Mouse (Mus musculus) adrenal gland, postnatal 14 days (tissue): ENCODE measurements around the gene Dnase2a. TPM values are rescaled to one million over a fixed set of nuclear protein-coding genes. Genes with fewer than 3 reads are reported as not detected.

ENCODE experiments used
- DNase-seq: peaks from one replicate; pipeline ENCODE4 v3.0.0; 2021; ENCODE audit warnings: mixed read lengths
- total RNA-seq: library from RNA; stranded (reverse); gene quantifications from 2 replicates; pipeline ENCODE4 v1.2.3, GENCODE M21; 2021

Gene Dnase2a
- total RNA-seq, 1 experiment from 2014 or later, result 8.3 TPM

DNA sequence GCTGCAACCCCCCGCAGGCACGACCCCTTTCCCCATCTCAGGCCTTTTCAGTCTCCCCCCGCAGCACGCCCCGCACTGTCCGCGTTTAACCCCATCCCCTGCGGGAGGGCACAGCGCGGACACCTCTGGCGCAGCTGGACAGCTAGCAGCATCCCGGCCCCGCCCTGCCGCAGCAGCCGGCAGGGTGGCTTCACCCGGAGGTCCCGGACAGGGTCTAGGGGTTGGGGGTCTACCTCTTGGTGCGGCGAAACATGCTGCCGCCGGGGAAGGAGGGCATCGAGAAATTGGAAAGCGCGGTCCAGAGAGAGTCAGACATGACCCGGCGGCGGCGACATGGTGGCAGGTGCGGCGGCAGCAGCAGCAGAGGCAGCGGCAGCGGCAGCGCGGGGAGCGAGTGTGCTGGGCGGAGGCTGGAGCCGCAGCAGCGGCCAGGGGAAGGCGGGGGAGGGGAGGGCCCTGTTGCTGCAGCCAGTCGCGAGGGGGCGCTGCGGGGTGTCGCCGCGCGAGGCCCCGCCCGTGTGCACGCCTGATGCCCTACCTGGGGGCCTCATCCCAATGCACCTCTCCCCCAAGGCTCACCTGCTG, 28.7 kb downstream of the Dnase2a start, which contains the start of gene Mast1:
Gene Mast1 (minus strand): TSS at position 398 of the 585 bp plus-strand sequence.
- peak; percentile 86 for DNase-seq

DNA sequence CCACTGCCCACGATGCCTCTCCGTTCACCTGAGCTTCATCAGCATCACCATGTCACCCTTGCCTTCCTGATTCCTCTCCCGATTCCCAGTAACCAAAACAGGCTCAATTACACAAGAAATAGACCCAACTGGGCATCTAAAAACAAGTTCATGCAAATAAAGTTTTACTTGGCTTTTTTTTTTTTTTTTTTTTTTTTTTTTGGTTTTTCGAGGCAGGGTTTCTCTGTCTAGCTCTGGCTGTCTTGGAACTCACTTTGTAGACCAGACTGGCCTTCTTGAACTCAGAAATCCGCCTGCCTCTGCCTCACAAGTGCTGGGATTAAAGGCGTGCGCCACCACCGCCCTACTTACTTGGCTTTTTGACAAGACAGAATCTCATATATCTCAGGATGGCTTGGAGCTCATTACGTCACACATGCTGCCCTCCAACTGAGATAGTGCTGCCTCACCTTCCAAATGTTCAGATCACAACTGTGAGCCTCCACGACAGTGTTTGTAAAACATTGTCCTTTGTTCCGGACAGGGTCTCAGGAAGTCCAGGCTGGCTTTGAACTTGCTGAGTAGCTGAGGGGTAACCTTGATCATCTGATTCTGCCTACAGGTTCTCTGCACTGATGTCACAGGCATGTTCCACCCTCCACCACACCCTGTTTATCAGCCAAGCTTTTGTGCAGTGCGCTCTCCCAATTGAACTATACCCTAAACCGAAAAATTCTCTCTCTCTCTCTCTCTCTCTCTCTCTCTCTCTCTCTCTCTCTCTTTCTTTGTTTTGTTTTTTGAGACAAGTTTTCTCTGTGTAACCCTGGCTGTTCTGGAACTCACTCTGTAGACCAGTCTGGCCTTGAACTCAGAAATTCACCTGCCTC, 29.5 kb downstream of the Dnase2a start:
- no peak for DNase-seq

DNA sequence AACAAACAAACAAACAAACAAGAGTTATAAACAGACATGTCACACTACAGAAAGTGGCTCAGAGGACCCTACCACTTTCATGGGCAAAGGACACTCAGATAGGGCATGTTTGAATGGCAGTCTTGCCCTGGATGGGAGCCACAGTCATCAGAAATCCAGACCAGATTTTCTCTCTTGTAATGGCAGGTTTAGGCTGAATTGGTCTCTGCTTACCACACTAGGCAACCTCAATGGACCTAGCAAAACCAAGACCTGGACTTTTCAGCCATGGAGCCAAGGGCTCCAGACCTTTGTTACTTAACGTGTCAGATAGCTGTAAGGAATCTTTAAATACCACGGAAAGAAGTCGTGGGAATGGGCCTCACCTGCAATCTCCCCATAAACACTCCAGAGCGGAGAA, 35.3 kb downstream of the Dnase2a start:
- no peak for DNase-seq

DNA sequence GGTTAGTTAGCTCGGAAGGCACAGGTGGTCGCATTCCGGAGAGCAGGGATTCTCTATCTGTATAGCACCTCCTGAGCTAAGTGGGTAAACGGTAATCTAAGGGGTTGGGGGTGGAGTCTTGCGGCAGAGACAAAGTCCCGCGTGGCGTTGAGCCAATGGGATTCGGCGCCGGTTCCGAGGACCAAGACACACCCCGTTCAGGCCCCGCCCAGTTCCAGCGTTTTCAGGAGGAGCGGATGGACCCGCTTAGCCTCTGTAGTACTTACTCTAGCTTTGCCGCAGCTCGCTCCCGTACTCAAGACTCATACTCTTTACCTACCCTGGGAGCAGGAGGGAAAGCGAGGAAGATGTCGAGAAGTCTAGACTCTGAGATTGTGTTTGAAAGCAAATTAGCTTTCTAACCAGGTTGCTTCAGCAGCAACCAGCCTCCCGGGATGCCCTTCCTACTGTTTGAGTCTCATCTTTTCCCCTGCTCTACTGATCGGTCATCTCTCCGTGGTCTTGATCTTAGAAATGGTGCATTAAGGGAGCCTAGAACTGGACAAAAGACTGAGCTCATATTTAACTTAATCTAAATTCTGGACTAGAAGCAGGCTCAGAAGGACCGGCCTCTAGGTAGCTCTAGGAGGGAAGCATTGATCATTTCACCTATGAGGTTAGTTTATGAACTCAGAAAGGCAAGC, 36.3 kb downstream of the Dnase2a start:
- peak; percentile 65 for DNase-seq

DNA sequence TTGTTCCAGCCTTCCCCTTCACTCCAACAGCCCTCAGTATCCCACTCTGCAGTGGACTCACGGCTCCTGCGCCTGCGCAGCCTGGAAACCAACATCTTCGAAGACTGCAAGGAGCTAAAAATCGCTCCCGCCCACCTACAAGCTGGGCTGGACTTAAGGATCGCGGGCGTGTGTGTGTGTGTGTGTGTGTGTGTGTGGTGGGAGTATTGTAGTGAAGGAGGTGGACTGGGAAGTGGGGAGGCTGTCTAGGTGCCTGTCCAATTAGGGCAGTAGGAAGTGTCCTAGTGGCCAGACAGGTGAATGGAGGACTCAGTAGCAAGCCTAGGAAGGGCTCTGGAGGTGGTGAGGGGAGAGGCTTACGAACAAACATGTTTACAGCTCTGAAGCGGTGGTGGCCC, 36.9 kb downstream of the Dnase2a start:
- DNase-seq, result no peak

DNA sequence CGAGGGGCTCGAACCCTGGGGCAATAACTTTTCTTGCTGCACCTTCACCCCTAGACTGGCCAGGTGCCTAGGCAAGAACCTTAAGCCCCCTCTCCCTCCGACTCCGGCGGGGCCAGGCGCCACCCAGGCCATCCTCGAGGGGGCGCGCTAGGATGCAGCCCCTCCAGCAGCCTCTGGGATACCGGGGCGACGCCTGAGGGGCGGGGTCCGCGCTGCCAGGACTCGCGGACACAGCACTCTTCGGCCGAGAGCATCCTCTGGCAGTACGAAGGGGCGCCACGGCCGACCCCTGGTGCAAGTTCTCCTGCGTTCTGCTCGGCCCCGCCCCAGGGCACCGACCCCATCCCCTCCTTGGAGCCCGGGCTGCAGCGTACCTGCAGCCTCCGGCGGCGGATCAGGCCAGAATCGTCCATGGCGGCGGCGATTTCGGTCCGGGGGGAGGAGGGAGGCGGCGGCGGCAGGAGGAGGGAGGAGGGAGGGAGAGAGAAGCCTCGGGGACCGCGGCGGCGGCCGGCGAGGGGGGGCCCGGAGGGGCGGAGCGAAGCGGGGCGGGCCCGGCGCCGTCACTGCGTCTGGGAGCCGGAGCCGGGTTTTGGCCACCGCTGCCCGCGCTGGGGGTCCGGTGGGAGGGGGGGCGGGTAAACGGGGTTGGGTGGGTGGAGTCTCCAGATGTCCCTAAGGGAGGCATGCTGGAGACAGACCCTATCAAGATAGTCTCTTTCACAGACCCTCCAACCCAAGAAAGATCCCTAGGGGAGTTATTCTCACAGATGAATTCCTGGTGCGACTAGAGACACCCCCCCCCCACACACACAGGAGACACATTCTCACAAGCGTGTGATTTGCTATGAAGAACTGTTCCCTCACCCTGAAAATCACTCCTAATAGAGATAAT, 37.5 kb downstream of the Dnase2a start:
- DNase-seq, result peak; percentile 22

DNA sequence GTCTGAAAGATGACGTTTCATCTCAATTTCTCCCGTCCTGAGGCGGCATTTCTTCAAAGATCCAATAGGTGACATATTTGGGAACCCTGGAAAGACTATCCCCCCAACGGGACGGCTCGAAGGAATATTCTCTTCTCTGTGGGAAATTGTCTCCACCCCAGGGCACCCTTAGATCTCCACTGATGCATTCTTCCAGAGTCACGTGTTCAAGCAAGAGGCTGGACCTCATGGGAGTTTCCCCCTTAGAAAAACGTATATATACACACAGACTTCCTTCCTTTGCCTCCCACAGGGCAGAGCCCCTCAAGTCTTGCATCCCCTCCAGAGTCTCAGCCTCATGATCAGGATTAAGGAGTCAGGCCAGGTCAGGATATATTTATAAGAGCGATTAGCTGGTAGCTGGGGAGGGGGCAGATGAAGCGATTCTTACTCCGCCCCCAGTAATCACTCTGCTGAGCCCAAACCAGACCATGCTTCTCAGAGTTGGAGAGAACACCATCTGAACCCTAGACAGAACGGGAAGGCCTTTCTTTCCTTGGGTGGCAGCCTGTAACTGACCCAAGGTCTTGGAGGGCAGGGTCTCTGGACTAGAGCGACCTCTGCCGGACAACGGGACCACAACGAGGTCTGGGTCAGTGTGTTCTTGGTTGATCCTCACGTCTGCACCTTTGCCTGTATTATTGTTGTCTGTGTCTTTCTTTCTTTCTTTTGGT, 38.3 kb downstream of the Dnase2a start, which contains the start of gene Rtbdn:
Gene Rtbdn (plus strand): TSS at position 464 of the 713 bp plus-strand sequence.
- no peak for DNase-seq

DNA sequence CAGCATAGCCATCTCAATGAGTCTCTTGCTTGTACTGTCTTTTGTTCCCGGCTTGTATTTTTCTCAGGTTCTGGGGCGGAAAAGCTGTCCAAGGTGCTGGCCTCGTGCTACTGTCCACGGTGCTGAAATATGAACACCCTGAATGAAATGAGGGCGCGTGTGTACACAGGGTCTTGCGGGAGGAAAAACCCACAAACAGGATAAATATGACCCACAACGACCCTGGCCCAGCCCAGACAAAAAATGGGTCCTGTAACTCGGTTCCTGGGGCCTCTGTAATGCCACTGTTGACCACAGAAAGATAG, 38.8 kb downstream of the Dnase2a start:
- DNase-seq, result peak; percentile 62

DNA sequence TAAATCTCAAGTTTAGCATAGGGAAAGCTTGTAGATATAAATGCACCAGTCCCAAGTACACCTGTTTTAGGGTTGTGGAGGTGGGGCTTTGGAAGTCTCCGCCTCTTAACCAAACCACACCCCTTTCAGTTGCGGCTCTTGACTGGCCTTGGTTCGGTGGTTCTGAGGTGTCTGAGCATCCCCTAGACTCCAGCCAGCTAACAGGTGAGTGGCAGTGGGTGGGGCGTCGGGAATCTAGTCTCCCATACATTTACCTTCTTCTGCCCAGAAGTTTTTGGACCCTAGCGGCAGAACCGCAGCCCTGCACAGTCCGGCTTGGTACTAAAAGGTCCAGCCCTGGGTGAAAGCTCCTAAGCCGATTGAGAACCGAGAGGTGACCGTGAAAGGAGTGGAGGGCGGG, 41.4 kb downstream of the Dnase2a start:
- no peak for DNase-seq

DNA sequence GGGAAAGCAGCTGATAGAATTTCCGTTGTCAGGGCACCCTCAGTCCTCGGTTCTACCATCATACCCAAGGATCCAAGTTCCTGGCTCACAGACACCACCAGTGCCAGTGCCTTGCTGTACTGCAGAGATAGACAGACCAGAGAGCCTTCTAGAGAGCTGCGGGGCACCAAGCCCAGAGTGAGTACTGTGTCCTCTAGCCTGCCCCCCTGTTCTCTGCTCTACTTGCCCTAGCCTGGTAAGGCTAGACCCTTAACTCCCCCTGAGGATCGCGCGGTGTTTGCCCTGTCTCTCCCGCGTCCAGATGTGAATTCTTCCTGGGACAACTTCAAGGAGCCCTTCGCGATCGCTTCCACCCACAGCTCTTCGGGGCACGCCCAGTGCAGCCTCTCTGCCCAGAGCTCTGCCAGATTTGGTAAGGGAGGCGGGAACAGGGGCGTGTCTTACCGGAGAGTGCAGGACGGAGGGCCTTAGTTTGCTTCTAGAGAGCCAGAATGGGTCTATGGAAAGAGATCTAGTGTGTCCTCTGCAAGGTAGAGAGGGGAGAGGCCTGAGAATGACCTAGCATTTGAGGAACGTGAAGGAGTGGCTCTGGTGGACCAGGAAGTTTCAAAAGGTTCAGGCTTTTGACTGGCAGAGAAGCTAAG, 44.4 kb downstream of the Dnase2a start:
- peak; percentile 80 for DNase-seq

DNA sequence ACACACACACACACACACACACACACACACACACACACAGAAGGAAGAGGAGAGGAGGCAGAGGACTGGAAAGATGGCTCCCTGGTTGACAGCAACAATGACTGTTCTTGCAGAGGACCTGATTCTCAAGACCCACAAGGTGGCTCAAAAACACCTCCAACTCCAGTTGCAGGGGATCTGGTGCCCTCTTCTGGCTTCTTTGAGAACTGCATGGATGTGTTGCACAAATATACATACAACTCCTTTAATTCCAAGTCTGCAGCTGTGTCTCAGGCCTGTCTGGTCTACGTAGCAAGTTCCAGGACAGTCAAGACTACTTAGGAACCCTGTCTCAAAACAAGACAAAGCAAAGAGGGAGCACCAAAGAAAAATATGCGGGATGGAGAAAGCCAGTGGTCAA, 48.4 kb downstream of the Dnase2a start:
- DNase-seq, result peak; percentile 81

DNA sequence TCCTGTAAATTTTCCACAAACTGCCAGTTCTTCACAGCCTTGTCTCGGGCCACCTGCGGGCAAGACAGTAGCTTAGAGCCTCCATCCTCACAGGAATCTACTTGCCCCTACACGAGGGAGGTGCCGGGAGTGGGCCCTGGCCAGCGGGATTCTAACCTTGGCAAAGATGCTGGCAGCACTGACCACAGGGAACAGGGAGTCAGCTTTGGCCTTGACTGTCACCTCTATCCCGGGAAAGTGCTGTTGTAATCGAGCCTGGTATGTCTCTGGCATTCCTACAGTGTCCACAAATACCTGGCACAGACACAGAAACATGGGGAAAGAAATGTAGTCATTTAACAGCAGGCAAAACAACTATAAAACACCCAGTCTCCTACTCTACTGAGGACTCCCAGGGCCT, 51.5 kb downstream of the Dnase2a start:
- DNase-seq, result peak; percentile 84

DNA sequence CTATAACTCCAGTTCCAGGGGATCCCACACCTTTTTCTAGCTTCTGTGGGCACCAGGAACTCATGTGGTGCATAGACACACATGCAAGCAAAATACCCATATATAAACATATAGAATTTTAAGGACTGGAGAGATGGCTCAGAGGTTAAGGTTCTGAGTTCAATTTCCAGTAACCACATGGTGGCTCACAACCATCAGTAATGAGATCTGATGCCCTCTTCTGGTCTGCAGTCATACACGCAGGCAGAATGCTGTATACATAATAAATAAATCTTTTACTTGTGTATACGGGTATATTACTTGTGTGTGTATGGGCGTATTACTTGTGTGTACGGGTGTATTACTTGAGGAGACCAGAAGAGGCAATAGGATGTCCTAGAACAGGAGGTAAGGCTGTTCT, 55.6 kb downstream of the Dnase2a start:
- no peak for DNase-seq

DNA sequence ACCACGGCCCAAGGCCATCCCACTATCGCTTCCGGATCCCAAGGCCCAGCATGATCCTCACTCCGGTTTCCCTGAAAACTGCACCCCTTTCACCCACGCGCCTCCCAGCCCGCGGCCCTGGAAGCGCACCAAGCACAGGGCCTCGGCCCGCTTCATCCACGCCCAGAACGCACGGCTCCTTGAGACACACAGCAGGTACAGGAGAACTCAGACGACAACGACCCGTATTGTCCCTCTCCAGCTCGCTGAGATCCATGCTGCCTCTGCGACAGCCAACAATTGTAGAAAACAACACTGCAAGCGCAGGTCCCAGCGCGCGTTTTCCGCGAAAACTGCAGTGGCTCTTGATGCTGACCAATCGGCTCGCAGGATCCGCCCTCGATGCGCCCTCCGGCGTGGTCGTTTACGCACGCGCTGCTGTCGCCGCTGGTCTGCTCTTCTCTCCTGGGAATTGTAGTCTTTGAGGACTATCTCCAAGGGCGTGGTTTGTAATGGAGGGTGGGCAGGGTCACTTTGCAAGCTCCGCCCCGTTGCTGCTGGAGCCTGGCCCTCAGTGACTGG, 57.5 kb downstream of the Dnase2a start:
- peak; percentile 96 for DNase-seq

DNA sequence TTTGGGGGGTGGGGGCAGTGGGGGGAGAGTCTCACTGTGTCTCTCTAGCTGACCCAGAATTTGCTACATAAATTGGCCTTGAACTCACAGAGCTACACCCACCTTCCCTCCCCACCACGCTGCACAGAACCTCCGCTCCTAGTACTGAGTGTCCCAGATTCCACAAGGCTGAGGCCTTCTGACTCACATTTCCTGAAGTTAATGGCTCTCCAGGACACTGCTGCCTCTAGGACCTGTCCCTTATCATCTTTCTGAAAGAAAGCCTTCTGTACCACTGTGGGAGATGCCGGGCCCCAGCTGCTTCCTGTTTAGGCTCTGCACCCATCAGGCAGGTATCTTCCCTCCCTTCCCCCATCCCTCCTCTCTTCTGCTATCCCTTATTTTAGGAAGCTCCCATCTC, 58.2 kb downstream of the Dnase2a start:
- DNase-seq, result peak; percentile 73

DNA sequence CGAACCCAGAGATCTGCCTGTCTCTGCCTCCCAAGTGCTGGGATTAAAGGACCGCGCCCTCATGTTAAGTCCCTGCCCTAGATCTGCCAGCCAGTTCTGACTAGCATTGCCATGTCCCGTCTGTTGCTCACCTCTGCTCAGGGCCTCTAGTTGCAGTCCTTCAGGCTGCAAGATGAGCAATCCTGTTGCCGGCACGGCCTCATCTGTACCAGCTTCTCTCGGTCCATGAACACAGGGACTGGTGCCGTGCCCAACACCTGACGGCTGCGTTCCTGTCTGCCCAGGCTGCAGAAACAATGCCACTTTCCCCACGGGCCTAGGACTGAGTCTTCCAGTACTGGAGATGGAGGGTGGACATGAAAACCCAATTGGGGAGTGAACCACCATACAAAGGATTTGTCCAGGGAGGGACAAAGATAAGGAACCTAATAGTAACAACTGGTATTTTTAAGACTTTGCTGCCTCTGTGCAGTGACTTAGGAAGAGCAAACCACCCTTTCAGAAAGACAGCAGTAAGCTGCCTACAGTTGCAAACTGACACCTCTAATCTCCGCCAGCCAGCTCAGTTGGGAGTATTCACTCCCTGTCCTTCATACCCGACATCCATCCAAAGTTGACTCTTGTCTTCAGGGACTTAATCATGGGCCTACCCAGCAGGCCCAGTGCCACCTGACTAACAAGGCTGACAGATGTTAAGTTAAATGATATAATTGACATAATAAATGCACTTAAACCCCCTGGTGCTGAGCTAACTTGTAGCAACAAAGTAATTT, 59.4 kb downstream of the Dnase2a start:
- peak; percentile 46 for DNase-seq

DNA sequence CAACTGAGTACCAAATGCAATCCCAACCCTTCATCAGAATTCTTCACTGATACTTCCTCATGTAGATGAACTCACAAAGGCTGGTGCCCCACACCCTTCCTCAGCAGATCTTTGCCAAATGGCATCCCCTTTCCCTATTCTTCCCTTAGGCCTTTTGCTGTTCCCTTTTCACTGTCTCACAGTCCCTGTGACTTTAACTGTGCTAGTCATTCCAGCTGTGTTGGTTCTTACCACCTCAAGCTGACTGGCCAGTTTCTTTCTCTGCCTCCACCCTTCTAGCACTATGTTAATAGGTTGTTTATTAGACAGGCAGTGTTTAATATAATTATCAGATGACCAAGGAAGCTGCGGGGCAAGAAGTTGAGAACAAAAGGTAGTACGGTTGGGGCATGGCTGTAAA, 60.3 kb downstream of the Dnase2a start:
- no peak for DNase-seq

DNA sequence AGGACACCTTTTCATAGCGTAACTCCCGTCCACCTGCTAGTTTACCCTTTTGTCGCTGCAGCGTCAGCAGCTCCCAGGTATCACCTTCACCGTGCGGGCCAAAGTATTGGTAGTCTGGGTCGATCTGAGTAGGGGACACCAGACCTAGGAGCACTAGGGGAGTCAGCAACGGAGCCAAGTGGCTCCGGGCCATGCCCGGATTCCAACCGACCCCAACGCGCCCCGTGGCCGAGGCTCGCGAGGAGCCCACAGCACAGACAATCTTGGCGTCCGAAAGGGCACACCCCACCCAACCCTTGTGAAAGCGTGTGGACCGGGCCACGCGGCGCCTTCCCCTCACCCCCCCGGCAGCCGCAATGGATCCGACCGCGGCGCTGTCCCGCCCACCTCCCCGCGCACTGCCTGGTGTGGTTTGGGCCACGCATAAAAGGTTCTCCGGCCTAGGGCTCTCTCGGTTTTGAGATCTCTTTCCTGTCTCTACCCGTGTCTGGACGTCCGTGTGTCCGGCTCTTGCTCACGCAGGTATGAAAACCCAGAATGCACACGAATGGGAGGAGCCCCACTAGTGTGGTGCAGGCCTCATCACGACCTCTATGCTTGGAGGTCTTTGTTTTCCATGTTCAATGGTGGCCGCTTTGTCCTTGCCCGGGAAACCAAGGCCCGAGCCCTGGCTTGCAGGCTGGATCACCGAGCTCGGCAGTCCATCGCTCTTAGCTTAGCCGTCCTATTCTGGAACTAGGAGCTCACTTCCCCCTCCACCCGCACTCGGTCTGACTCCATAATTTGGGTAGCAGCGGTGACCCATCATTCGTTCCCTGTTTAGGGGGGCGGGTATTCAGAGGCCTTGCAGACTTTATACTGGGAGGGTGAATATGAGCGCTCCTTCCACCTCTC, 61.1 kb downstream of the Dnase2a start, which contains the start of the genes Gm49661, Prdx2 and Rnaseh2a:
Gene Gm49661 (minus strand): TSS at position 193 of the 894 bp plus-strand sequence.
Gene Prdx2 (plus strand): TSS at position 347 of the 894 bp plus-strand sequence.
Gene Rnaseh2a (minus strand): TSS at position 527 of the 894 bp plus-strand sequence.
- peak; percentile 90 for DNase-seq
